Mouse (Mus musculus): ENCODE measurements around the gene Slc25a12.

Gene Slc25a12

GRCm38 (mm10) chr2:71350181-71350580 lies 17.4 kb downstream of the Slc25a12 start:
- DNase-seq (ENCODE audit: low read depth, low spot score), result no peak

- DNase-seq (ENCODE audit: low read depth, low spot score), result no peak
These were observed 18.0 kb downstream of the Slc25a12 start for GRCm38 (mm10) chr2:71349511-71349910.

- DNase-seq (ENCODE audit: low read depth, low spot score), result no peak
These were observed 19.6 kb downstream of the Slc25a12 start for GRCm38 (mm10) chr2:71347732-71348490.

DNA sequence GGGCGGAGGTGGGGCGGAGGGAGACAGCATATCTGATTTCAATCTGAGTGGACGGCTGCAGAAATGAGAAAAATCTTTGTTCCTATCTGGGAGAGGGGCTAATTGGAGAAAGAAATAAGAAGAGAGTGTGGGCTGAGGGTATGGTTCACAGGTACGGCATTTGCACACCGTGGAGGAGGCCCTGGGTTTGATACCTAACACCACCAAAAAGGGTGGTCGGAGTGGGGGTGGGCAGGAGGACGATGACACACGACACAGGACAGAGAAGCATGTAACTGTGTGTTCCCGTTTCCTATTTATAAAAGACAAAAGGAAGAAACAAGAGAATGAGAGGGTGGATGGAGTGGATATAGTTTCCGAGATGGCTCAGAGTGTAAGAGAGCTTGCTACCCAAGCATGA lies 20.4 kb downstream of the Slc25a12 start:
- DNase-seq (ENCODE audit: low read depth, low spot score), result no peak

DNA sequence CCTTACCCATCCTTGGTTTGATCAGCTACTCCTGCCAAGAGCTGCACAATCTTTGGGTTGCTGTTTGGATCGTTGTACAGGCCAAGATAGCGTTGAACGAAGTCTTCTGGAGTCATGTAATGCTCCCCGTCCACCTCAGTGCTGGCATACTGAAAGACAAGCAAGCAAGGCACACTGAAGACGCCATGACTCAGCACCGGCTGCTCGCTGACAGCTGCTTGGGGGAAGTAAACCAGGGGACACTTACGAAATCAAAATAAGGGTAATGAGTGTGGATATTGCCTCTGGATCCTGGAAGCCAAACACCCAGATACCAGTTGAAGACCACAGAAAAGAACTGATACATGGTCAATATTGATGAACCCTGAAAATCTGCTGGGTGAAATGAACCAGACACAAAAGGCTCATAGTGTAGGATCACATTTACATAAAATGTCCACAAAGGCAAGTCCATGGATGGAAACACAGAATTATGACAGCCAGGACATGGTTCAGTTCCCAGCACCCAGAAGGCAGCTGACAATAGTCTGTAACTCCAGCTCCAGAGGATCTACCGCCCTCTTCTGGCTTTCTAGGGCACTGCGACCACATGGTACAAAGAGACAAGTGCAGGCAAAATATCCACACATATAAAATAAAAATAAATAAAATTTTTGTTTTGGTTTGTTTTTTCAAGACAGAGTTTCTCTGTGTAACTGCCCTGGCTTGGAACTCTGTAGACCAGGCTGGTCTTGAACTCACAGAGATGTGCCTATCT lies 23.5 kb downstream of the Slc25a12 start:
- no peak for DNase-seq (ENCODE audit: low read depth, low spot score)

DNA sequence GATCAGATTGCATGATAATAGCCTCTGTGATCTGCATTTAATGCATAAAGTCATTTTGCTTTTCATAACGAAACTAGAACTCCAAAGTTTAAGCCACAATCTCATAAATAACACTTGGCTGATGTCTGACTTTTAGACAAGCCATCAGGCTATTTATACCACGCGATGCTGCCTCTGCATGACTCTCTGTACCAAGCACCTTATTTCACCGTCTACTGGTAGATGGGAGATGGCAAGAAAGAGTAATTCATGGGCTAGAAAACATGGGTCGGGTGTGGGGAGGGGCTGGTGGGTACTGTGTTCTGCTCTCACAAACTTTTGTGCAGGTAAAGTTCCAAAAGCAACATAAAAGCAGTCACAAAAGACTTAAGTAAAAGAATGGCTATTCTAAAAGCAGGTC lies 27.4 kb downstream of the Slc25a12 start:
- no peak for DNase-seq (ENCODE audit: low read depth, low spot score)

GRCm38 (mm10) chr2:71338145-71338796 lies 29.3 kb downstream of the Slc25a12 start:
- no peak for DNase-seq (ENCODE audit: low read depth, low spot score)

GRCm38 (mm10) chr2:71336631-71337030 lies 30.9 kb downstream of the Slc25a12 start:
- DNase-seq (ENCODE audit: low read depth, low spot score), result no peak

DNA sequence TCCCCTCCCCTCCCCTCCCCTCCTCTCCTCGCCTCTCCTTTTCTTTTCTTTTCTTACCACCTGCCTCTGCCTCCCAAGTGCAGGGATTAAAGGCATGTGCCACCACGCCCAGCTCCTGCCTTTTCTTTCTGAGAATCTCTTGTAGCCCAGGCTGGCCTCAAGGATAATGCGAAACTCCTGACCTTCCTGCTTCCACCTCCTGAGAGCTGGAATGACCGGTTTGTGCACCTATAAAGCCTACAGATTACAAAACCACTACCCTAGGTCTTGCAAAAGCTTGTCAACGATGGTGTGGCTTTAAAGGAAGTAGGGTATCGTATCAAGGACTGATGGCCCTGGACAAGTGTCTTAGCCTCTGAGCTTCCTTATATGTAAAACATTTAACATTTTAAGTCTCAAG lies 31.3 kb downstream of the Slc25a12 start:
- no peak for DNase-seq (ENCODE audit: low read depth, low spot score)

- DNase-seq (ENCODE audit: low read depth, low spot score), result no peak
These were observed 33.3 kb downstream of the Slc25a12 start for GRCm38 (mm10) chr2:71333986-71334822.

DNA sequence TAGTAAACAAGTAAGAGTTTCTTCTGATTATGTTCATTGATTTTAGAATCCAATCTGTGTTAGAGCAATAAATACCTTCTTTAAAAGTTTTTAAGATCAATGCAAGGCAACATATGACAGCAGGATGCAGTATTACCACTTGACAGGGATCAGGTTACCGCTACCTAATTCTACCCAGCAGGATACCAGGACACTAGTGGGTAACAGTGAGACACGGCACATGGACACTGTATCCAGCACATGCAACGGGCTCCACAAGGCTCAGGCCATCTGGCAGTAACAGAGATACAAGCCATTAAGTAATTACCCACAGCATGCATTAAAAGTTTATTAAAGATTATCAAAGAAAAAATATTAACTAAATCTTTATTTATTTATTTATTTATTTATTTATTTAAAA lies 37.8 kb downstream of the Slc25a12 start:
- DNase-seq (ENCODE audit: low read depth, low spot score), result no peak

GRCm38 (mm10) chr2:71328391-71329160 lies 39.0 kb downstream of the Slc25a12 start:
- no peak for DNase-seq (ENCODE audit: low read depth, low spot score)

DNA sequence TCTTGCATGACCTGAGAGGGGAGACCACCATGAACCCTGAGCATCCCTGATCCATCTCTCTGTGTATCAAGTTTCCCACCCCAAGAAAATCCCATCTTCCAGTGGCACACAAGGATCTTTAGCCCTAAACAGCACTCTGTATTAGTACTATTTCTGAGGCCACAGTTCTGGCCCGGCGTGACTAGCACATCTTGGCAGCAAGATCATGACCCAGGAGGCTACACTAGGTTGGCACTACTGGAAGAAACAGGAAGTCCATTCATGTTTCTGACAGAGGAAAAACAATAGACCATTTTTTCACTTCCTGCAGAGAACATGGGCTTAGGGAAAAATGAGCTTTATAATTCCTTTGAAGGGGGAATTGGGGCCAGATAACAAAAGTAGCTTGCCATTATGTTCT lies 39.8 kb downstream of the Slc25a12 start:
- no peak for DNase-seq (ENCODE audit: low read depth, low spot score)

DNA sequence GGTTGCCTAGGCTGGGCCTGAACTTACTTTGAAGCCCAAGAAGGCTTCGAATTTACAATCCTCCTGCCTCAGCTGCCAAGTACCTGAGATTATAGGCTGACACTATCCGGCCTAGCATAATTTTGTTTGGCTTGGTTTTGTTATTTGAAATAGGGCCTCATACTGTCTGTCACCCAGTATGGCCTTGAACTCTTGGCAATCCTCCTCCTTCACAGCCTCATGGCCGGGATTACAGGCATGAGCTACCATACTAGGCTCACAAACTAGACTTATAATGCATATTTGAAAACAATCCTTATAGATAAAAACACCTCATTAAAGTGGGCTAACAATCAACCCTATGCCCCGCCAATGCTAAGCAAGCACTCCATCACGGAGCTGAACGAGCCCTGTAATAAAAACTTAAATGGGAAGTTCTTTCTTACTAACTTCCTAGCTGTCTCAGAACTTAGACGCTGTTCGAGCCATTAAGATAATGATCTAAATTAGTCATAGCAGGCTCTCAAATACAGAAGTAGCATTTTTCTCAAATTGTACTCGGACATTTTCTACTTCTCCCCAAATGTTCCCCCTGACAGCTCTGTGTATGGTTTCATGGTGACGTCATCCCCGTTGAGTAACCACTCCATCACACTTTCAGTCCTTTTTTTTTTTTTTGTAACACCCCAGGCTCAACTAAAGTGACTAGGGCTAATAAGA lies 40.6 kb downstream of the Slc25a12 start:
- DNase-seq (ENCODE audit: low read depth, low spot score), result no peak

DNA sequence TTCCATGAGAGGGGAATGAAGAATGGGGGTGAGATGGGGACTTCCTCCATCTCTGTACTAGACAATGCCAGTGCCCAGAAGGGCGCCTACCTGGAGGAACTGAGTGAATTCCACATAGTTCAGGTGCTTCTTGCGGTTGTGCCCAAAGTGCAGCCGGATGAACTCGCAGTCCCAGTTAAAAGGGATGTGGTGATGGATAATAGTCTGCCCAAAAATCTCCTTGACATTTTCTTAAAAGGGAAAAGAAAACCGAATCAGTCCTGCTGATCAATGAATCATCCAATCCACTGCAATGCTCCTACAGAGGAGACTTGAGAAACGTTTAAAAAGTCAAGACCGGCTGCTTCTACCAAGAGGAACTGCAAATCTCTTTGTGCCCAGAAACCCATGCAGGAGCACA lies 43.7 kb downstream of the Slc25a12 start:
- DNase-seq (ENCODE audit: low read depth, low spot score), result no peak

- DNase-seq (ENCODE audit: low read depth, low spot score), result no peak
These were observed 46.1 kb downstream of the Slc25a12 start for GRCm38 (mm10) chr2:71321486-71321885.

DNA sequence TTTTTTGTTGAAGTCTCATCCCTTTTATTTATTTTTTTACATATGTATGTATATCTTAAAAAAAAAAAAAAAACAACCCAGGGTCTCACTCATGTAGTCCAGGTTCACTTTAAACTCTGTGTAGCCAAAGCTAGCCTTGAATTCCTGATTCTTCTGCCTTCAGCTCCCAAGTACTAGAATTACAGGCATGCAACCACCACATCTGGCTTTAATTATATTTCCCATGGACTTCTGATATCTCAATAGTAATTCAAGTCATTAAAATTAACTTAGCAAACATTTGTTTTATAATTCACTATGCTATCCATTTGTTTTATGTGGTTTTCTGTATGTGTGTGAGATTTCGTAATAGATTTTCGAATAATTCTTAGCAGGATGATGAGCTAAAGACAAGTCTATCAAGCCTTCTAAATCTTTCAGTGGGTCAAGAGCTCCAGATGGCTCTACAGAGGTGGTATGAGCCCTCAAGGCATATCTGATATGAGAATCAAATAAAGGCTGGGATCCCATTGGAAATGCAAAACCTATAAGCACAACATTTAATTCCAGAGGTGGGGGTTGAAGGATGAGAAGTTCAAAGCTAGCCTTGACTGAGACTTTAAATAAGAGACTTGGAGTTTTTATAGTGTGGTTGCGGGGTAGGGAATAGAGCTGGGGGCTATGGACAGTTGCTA lies 51.3 kb downstream of the Slc25a12 start:
- DNase-seq (ENCODE audit: low read depth, low spot score), result no peak

GRCm38 (mm10) chr2:71315022-71315421 lies 52.5 kb downstream of the Slc25a12 start:
- DNase-seq (ENCODE audit: low read depth, low spot score), result no peak

- DNase-seq (ENCODE audit: low read depth, low spot score), result no peak
These were observed 53.5 kb downstream of the Slc25a12 start for GRCm38 (mm10) chr2:71314080-71314479.

GRCm38 (mm10) chr2:71312067-71312466 lies 55.5 kb downstream of the Slc25a12 start:
- DNase-seq (ENCODE audit: low read depth, low spot score), result no peak

Measured in retina, postnatal 7 days (tissue).